ENCODE assay signal across 9 mouse cellular contexts in the genomic region with DNA sequence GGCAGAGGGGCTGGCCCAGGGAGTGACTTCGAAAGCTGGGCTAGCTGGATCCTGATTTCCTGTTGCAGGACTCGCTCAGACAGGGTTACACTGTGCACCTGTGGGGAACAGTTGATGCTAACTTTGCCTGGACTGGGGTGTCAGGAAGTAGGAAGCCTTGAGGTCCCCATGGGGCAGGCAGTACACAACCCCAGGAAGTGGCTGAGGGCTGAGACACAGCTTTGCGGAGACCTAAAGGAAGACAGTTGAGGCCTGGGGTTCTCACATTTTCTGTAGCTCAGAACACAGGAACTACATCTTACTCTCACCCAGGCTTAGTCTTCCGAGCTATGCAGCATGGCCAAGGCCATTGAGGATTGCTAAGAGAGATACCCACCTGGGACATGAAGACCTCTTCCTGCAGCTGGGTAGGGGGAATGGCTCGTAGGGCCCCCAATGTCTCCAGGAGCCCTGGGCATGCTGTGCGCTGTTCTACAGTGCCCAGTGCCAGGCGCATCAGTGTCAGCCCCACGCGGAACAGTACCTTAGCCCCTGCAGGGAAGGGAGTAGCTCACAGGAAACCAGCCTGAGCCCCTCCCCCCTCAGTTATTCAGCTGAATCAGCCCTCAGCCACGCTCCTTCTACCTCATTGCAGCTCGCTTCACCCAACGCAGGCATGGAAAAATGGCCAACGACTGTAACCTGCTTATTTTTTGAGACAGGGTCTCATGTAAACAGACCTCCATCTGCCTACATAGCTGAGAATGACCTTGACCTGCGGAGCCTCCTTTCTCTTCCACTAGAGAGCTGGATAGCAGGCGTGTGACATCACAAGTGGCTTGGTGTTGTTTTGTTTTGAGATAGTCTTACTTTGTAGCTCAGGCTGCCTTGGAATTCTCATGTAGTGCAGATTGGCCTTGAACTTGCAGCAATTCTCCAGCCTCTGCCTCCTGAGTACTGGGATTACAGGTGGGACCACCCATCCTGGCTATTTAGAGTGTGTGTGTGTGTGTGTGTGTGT. TPM values are rescaled to one million over a fixed set of nuclear protein-coding genes. Genes with fewer than 3 reads are reported as not detected.
DNase-seq lines count a peak whose midpoint lies in the region; ATAC-seq and TF ChIP-seq lines count a peak whose summit lies in the region.
"Had no signal": no experiment of that assay in that cellular context is flagged by ENCODE, and none has a peak within 500 bp of the region (broad histone marks: within the 10 kb centered on the region; RNA-seq: fewer than 3 reads in every experiment).

No protein-coding gene starts in this region.

- H3K4me3 ChIP-seq in testis, adult 2 months (ENCODE audit: control insufficient read depth, low read depth, low read length), result no peak overlapping the region

- H3K36me3 ChIP-seq in testis, adult 2 months (ENCODE audit: control insufficient read depth, insufficient read depth, low read length), result no peaks in the 10 kb centered on the region

- TF ChIP-seq POLR2A in testis, adult 2 months (IDR thresholded peaks at IDR 0.05; ENCODE audit: control insufficient read depth, low read depth, low read length), result no peak

- peak; percentile 30 for DNase-seq in embryo, embryonic 11 days
- no peak for DNase-seq in embryo, embryonic 10.5 days (ENCODE audit: low spot score)
- no peak for DNase-seq in testis, postnatal 14 days (ENCODE audit: low spot score)
- DNase-seq in thymus, postnatal 4 days, result peak; percentile 87
- DNase-seq in left cerebral cortex, adult 8-10 months (ENCODE audit: low spot score in 2 of 2), result no peak
- DNase-seq: retina, postnatal 1 day had no signal

- peak; percentile 55 for ATAC-seq in megakaryocyte, adult 5-6 weeks (ENCODE audit: poor library complexity, severe bottlenecking)
- no peak for ATAC-seq in erythroid progenitor cell, adult 5-6 weeks (replicated peaks; ENCODE audit: low FRiP score, poor library complexity, severe bottlenecking)

- H3K4me1 ChIP-seq in testis, adult 2 months (ENCODE audit: control insufficient read depth, insufficient read depth, low read length), result 0 out of 2 replicates have a peak, but pooled peaks cover 2% of the 10 kb centered on the region

- H3K27me3 ChIP-seq in testis, adult 2 months (ENCODE audit: control insufficient read depth, insufficient read depth, low read length), result no peaks in the 10 kb centered on the region

- TF ChIP-seq CTCF in testis, adult 2 months (IDR thresholded peaks at IDR 0.05; ENCODE audit: control insufficient read depth, insufficient read depth, insufficient replicate concordance, low read depth, low read length), result no peak

- 0 out of 2 replicates have a peak overlapping the region, but pooled peaks have one; percentile 7 for H3K27ac ChIP-seq in testis, adult 2 months (ENCODE audit: control insufficient read depth, insufficient read depth, low read depth, low read length)

RNA-seq across cellular contexts. Expression of gene Tbc1d10c, which starts 5.8 kb away (rescaled TPM):
- 0.98 and 1.3 TPM in 2 replicates for polyA plus RNA-seq in testis, adult 2 months (2012; rRNA removed)
- 52.8 and 59.9 TPM in 2 replicates for total RNA-seq in megakaryocyte, adult 5-6 weeks (2015)
- 21.5 and 33.5 TPM in 2 replicates for total RNA-seq in megakaryocyte, adult 5-6 weeks (2017)
- 8.0 and 31.0 TPM in 2 replicates for total RNA-seq in erythroid progenitor cell, adult 5-6 weeks (2015; ENCODE audit: low replicate concordance)
- total RNA-seq in erythroid progenitor cell, adult 5-6 weeks (2017; ENCODE audit: low replicate concordance), result 6.2 and 14.2 TPM in 2 replicates
- 1 to 10 TPM; 1.6 to 3.3 (median 2.7) TPM for total RNA-seq in left cerebral cortex, adult 8-10 months (2022)

RNA-seq across cellular contexts. Expression of gene Ppp1ca, which starts 6.6 kb away (rescaled TPM):
- 48.8 and 49.8 TPM in 2 replicates for polyA plus RNA-seq in testis, adult 2 months (2012; rRNA removed)
- 496 and 536 TPM in 2 replicates for total RNA-seq in megakaryocyte, adult 5-6 weeks (2015)
- total RNA-seq in megakaryocyte, adult 5-6 weeks (2017), result 639 and 705 TPM in 2 replicates
- 181 and 188 TPM in 2 replicates for total RNA-seq in erythroid progenitor cell, adult 5-6 weeks (2015; ENCODE audit: low replicate concordance)
- 185 and 268 TPM in 2 replicates for total RNA-seq in erythroid progenitor cell, adult 5-6 weeks (2017; ENCODE audit: low replicate concordance)
- 100 to 1,000 TPM; 310 to 356 (median 326) TPM for total RNA-seq in left cerebral cortex, adult 8-10 months (2022)

RNA-seq across cellular contexts. Expression of gene Carns1, which starts 10.0 kb away (rescaled TPM):
- polyA plus RNA-seq in testis, adult 2 months (2012; rRNA removed), result 2.5 and 2.7 TPM in 2 replicates
- total RNA-seq in megakaryocyte, adult 5-6 weeks (2015), result 3.9 and 4.7 TPM in 2 replicates
- total RNA-seq in megakaryocyte, adult 5-6 weeks (2017), result 1.3 and 2.0 TPM in 2 replicates
- 0.72 and 2.5 TPM in 2 replicates for total RNA-seq in erythroid progenitor cell, adult 5-6 weeks (2015; ENCODE audit: low replicate concordance)
- 0.13 and 1.5 TPM in 2 replicates for total RNA-seq in erythroid progenitor cell, adult 5-6 weeks (2017; ENCODE audit: low replicate concordance)
- 10 to 100 TPM; 12.6 to 15.0 (median 13.4) TPM for total RNA-seq in left cerebral cortex, adult 8-10 months (2022)

RNA-seq across cellular contexts. Expression of gene Rad9a, which starts 16.2 kb away (rescaled TPM):
- 9.0 and 9.2 TPM in 2 replicates for polyA plus RNA-seq in testis, adult 2 months (2012; rRNA removed)
- 32.8 and 36.7 TPM in 2 replicates for total RNA-seq in megakaryocyte, adult 5-6 weeks (2015)
- total RNA-seq in megakaryocyte, adult 5-6 weeks (2017), result 21.4 and 22.8 TPM in 2 replicates
- 44.0 and 54.1 TPM in 2 replicates for total RNA-seq in erythroid progenitor cell, adult 5-6 weeks (2015; ENCODE audit: low replicate concordance)
- total RNA-seq in erythroid progenitor cell, adult 5-6 weeks (2017; ENCODE audit: low replicate concordance), result 27.5 and 41.6 TPM in 2 replicates
- 10 to 100 TPM in 3 of 4 experiments, 1 to 10 TPM in 1; 9.9 to 12.1 (median 11.0) TPM for total RNA-seq in left cerebral cortex, adult 8-10 months (2022)

RNA-seq across cellular contexts. Expression of gene Rps6kb2, which starts 22.1 kb away (rescaled TPM):
- polyA plus RNA-seq in testis, adult 2 months (2012; rRNA removed), result 10.9 and 11.1 TPM in 2 replicates
- 21.0 and 26.7 TPM in 2 replicates for total RNA-seq in megakaryocyte, adult 5-6 weeks (2015)
- 21.0 and 25.0 TPM in 2 replicates for total RNA-seq in megakaryocyte, adult 5-6 weeks (2017)
- 39.8 and 52.3 TPM in 2 replicates for total RNA-seq in erythroid progenitor cell, adult 5-6 weeks (2015; ENCODE audit: low replicate concordance)
- 21.4 and 34.8 TPM in 2 replicates for total RNA-seq in erythroid progenitor cell, adult 5-6 weeks (2017; ENCODE audit: low replicate concordance)
- total RNA-seq in left cerebral cortex, adult 8-10 months (2022), result 10 to 100 TPM; 28.6 to 39.6 (median 34.1) TPM

Comparison
In these comparisons a context has a peak if more than half of its experiments do, and no peak if none do; other contexts are left out.
1. DNase-seq: peak in embryo, embryonic 11 days (single experiment) and thymus, postnatal 4 days (single experiment); none in embryo, embryonic 10.5 days (single experiment), testis, postnatal 14 days (single experiment) and left cerebral cortex, adult 8-10 months (0 of 2).